Mouse (Mus musculus) cerebellum, postnatal 36 days (tissue): ENCODE data around the gene Ccnq.

Experiments
- DNase-seq, 2 experiments: peaks; one replicate each; pipeline ENCODE4 v3.0.0; 2021 to 2022; ENCODE audit warnings: mixed read lengths in 2 of 2

Ccnq gene

GRCm38 (mm10) chr11:78750885-78751842, at the start of gene Ccnq:
Gene Ccnq, minus strand, starts transcription at chr11:78751729.
- peak; percentile 46 to 52 for DNase-seq

- no peak for DNase-seq
Measured at GRCm38 (mm10) chr11:78801094-78801493, 49.6 kb upstream of the Ccnq start.

GRCm38 (mm10) chr11:78796072-78796729, 44.7 kb upstream of the Ccnq start:
- no peak for DNase-seq

- DNase-seq = no peak
Measured at GRCm38 (mm10) chr11:78793116-78793515, 41.6 kb upstream of the Ccnq start.

GRCm38 (mm10) chr11:78792465-78792864, 40.9 kb upstream of the Ccnq start:
- DNase-seq = no peak

- no peak for DNase-seq
Measured at GRCm38 (mm10) chr11:78792055-78792454, 40.5 kb upstream of the Ccnq start.

GRCm38 (mm10) chr11:78791582-78791981, 40.1 kb upstream of the Ccnq start:
- peak; percentile 12 to 16 for DNase-seq

- no peak for DNase-seq
Measured at GRCm38 (mm10) chr11:78789370-78790060, 38.0 kb upstream of the Ccnq start.

GRCm38 (mm10) chr11:78786013-78786431, 34.5 kb upstream of the Ccnq start:
- DNase-seq = no peak

GRCm38 (mm10) chr11:78782791-78783347, 31.3 kb upstream of the Ccnq start:
- DNase-seq = no peak

GRCm38 (mm10) chr11:78782326-78782725, 30.8 kb upstream of the Ccnq start:
- DNase-seq = no peak

- no peak for DNase-seq
Measured at GRCm38 (mm10) chr11:78780571-78780970, 29.0 kb upstream of the Ccnq start.

GRCm38 (mm10) chr11:78780002-78780401, 28.5 kb upstream of the Ccnq start:
- DNase-seq = no peak

GRCm38 (mm10) chr11:78777851-78778680, 26.5 kb upstream of the Ccnq start:
- no peak for DNase-seq

GRCm38 (mm10) chr11:78771751-78772283, 20.3 kb upstream of the Ccnq start:
- no peak for DNase-seq

- DNase-seq = no peak
Measured at GRCm38 (mm10) chr11:78770436-78770835, 18.9 kb upstream of the Ccnq start.

- DNase-seq = no peak
Measured at GRCm38 (mm10) chr11:78768778-78769177, 17.2 kb upstream of the Ccnq start.

- DNase-seq = no peak
Measured at GRCm38 (mm10) chr11:78766069-78766830, 14.7 kb upstream of the Ccnq start.

- DNase-seq = no peak
Measured at GRCm38 (mm10) chr11:78764820-78765219, 13.3 kb upstream of the Ccnq start.

- DNase-seq = no peak
Measured at GRCm38 (mm10) chr11:78764304-78764703, 12.8 kb upstream of the Ccnq start.

- no peak for DNase-seq
Measured at GRCm38 (mm10) chr11:78762201-78762600, 10.7 kb upstream of the Ccnq start.
